Mouse (Mus musculus) Patski (cell line): ENCODE data around the gene Prkcb. TPM values are rescaled to one million over a fixed set of nuclear protein-coding genes. Genes with fewer than 3 reads are reported as not detected.

Experiments
- ATAC-seq: fragments of 100-300 bp; one replicate; pipeline ENCODE4 v1.8.0; 2021
- CTCF ChIA-PET: fragments of 350-600 bp; sonication (Branson Sonifier 250); formaldehyde crosslinking; loops from one replicate; lab custom pipeline; 2022; ENCODE audit warnings: inconsistent platforms; lab: Charles Lee
- POLR2A ChIA-PET: fragments of 350-600 bp; sonication (Branson Sonifier 250); formaldehyde crosslinking; loops from one replicate; lab custom pipeline; 2022; ENCODE audit warnings: antibody characterized with exemption, inconsistent platforms; lab: Charles Lee
- DNase-seq: peaks from one replicate; pipeline ENCODE4 v3.0.0-alpha.2; 2011; ENCODE audit warnings: low read depth, low spot score
- H3K27me3 ChIP-seq: fragments of 371-371 bp; one replicate; pipeline ENCODE4 v1.5.1; 2021
- CTCF ChIP-seq: fragments of 100-300 bp; IDR thresholded peaks from one replicate; pipeline ENCODE4 v1.5.1; 2021
- in situ Hi-C: fragments of 300-500 bp; cut with MboI; formaldehyde crosslinking; loops from 3 replicates; pipeline ENCODE4 v1.11.1; 2018; ENCODE audit warnings: low pct_unique_long_range_greater_than_20kb, mixed read lengths
- polyA plus RNA-seq: library from polyadenylated mRNA; unstranded; gene quantifications from one replicate; pipeline ENCODE4 v1.2.3, GENCODE M21; 2021

Prkcb gene
- polyA plus RNA-seq, 1 experiment from 2014 or later, result not detected

DNA sequence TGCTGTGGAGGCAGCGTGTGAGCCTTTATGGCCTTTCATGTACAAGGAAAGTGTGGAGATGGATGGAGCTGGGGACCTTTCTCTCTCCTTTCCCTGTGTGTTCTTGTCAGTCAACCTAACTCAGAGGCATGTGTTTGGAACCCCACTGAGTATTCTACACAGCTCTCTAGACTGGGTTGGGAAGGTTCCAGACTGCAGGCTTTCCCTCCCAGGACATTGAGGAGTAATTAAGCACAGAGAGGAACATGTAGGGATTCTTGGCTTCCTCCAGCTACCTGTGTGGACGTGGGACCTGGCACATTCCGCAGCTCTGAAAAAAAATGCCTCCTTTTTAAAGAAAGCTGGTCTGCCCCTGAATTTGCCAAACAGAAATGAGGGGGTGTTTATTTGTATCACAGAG is 130.0 kb downstream of the Prkcb start:
- CTCF ChIA-PET, result no interaction called here
- no peak for TF ChIP-seq CTCF
- no peak for ATAC-seq

DNA sequence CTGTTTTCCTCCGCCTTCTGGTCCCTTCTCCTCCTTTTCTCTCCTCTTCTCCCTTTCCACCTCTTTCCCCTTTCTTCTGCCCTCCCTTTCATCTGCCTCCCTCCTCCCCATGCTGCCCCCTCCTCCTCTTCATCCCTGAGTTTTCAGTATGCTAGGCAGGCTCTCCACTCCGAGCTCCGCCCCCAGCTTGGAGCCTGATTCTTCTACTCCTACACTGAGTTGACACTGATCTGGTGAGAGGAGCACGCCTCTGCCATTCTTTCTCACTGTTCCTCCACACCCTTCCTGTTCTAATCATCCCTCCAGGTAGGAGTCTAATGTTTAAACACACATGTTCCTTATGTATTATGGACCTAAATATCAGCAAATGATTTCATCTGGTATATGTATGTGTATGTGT is 135.3 kb downstream of the Prkcb start:
- ATAC-seq (no peak), DNase-seq (no peak)
- no peak for TF ChIP-seq CTCF
- ChIA-PET CTCF (no interaction called here), POLR2A (no interaction called here)
- in situ Hi-C loops, result no loop called here
- peaks cover 3% of the 10 kb centered on the region for H3K27me3 ChIP-seq

More for the DNA sequence above, 130.0 kb downstream of the Prkcb start:
- in situ Hi-C loops, result no loop called here
- POLR2A ChIA-PET, result no interaction called here
- DNase-seq, result no peak
- H3K27me3 ChIP-seq, result peaks cover 3% of the 10 kb centered on the region

DNA sequence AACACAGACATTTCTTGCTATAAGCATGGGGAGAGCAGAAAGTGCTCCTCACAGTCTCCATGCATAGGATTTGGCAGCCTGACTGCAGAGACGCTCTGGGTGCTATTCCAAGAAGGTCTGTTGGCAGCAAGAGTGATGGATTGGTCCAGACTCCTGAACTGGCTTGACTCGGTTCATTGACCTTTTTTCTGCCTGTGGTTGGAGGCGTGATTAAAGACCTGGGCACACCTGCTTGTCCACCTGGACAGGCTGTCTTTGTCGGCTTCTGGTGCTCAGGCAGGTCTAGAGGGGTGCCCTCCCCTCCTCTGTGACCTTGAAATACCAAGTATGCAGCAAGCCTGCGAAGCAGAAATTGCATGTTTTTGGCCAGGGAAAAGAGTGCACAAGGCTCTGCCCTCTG is 140.6 kb downstream of the Prkcb start:
- TF ChIP-seq CTCF, result no peak
- no peak for ATAC-seq
- ChIA-PET CTCF (no interaction called here), POLR2A (no interaction called here)
- in situ Hi-C loops, result no loop called here
- no peak for DNase-seq
- peaks cover 4% of the 10 kb centered on the region for H3K27me3 ChIP-seq

DNA sequence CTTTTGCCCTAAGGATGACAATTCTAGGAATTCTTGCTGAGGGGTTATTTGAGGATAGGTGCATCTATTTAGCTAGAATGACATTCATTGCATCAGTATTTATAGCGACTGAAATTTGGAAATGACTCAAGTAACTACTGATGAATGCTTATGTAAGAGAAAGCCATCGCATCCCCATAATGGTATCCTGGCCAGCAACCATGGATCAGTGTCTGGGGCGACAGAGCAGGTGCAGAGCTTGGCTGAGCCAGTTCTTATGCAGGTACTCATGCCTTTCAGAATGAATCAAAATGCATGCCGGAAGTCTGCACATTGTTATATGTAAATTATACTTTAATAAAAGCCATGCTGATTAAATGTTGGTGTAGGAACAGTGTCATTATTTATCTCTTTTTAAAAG is 143.8 kb downstream of the Prkcb start:
- POLR2A ChIA-PET, result no interaction called here
- in situ Hi-C loops, result no loop called here

DNA sequence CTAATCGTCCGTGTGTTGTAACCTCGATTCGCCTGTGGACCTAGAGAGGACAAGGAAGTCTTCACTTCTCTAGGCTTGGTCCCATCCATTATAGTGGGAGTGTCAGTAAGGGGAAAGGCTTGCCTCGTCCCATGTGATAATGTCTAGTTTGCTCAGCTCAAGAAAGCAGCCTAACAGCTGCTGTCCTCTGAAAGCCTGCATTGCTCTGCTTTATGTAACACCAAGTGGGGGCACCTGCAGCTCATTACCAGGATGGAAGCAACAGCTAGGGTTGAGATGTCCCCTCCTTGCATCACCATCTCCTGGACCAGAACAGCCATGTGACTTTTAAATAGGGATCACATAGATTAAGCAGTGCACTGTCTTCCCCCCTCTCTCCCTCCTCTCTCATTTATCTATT is 144.8 kb downstream of the Prkcb start:
- CTCF ChIA-PET, result no interaction called here
- in situ Hi-C loops, result no loop called here
- TF ChIP-seq CTCF, result no peak
- POLR2A ChIA-PET, result no interaction called here
- no peak for DNase-seq
- peaks cover 4% of the 10 kb centered on the region for H3K27me3 ChIP-seq
- no peak for ATAC-seq

More for the DNA sequence above, 143.8 kb downstream of the Prkcb start:
- peaks cover 4% of the 10 kb centered on the region for H3K27me3 ChIP-seq
- CTCF ChIA-PET, result no interaction called here
- TF ChIP-seq CTCF, result no peak
- no peak for DNase-seq
- no peak for ATAC-seq

DNA sequence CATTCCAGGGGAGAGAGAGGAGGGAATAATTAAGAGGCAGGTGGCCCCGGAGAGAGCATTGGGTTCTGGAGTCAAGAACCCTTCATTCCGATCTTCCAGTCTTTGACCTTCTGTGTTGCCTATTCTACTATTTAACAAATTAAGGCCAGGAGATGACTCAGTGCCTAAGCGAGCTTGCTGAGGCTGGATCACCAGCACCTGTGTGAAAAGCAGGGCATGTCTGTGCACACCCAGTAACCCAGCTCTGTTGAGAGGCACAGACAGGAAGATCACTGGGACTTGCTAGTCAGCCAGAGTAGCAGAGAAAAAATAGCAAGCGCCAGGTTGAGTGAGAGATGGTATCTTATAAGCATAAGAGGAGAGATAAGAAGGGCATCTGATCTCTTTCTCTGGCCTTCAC is 146.4 kb downstream of the Prkcb start:
- CTCF ChIA-PET, result no interaction called here
- in situ Hi-C loops, result no loop called here
- H3K27me3 ChIP-seq, result peaks cover 4% of the 10 kb centered on the region
- no peak for TF ChIP-seq CTCF
- no peak for DNase-seq
- POLR2A ChIA-PET, result no interaction called here
- ATAC-seq, result no peak

DNA sequence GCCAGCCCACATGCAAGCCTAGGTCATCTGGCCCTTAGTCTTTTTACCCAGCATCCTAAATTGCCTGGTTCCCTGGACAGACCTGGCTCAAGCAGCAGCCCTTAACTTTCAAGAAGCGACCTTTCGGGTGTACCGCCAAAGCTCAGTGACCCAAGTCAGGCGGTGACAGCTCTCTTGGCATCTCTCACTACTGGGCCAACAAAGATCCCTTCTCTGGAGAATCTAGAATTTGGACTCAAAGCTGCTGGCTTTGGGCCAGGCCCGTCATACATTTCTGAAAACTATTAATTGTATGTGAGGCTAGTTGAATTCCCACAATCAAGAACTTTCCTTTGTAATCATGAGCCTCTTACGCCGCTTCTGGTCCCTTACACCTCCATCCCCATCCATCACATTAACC is 147.0 kb downstream of the Prkcb start:
- ATAC-seq, result no peak
- in situ Hi-C loops, result no loop called here

DNA sequence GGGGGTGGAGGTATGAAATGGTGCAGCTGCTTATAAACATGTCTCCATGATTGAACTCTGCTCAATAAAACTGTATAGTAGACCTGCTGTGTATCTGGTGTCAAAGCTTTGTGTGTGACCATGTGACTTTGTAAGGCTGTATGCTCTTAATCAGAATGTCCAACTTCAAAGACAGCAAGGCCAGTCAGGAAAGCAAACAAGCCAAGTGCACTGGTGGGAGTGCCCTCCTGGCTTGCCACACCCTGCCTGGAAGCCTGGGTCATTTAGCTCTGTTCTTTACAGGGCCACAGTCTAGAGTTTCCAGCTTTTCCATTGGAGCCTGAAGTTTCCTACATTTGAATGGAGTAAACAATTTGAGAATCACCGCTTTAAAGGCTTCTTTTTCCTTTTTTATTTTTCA is 148.8 kb downstream of the Prkcb start:
- DNase-seq, result no peak
- TF ChIP-seq CTCF, result no peak
- ATAC-seq, result no peak
- ChIA-PET POLR2A (no interaction called here), CTCF (no interaction called here)
- in situ Hi-C loops, result no loop called here
- peaks cover 4% of the 10 kb centered on the region for H3K27me3 ChIP-seq

More for the DNA sequence above, 147.0 kb downstream of the Prkcb start:
- TF ChIP-seq CTCF, result no peak
- ChIA-PET POLR2A (no interaction called here), CTCF (no interaction called here)
- DNase-seq, result no peak
- H3K27me3 ChIP-seq, result peaks cover 4% of the 10 kb centered on the region

DNA sequence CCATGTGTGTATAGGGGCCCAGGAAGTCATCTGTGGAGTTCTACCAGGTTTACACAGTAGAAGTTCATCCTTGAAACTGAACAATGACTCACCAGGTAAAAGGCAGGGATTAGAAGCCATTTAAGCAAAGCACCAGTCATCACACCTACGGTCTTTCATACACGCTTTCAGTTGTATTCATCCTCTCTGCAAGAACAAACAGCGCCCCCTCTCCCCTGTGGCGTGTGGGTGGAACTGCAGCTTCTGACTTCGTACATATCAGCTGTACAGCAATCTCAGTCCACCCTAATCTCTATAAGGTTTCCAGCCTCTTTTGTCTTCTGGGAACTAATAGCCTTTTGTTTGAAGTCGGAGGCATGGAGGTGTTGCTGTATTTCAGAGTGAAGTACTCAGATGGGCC is 156.5 kb downstream of the Prkcb start:
- peaks cover 6% of the 10 kb centered on the region for H3K27me3 ChIP-seq
- ATAC-seq (no peak), DNase-seq (no peak)
- peak; percentile 62 for TF ChIP-seq CTCF
- ChIA-PET CTCF (no interaction called here), POLR2A (no interaction called here)
- in situ Hi-C loops, result no loop called here

DNA sequence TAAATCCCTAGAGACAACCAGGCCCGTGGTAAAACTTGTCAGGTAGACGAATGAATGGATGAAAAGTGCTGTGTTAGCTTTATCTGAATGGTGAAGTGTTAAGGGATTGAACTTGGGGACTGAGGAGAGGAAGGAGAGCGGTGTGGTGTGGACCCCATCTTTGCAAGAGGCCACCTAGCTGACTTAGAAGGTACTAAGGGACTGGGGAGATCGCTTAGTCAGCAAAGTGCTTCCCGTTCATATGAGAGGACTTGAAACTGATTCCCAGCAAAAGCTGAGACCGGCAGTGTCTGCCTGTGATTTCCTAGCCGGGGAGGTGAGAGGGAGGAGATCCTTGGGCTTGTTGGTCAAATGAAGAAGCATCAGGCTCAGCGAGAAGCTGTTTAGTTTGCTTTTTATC is 164.1 kb downstream of the Prkcb start:
- ATAC-seq (no peak), DNase-seq (no peak)
- ChIA-PET POLR2A (no interaction called here), CTCF (no interaction called here)
- TF ChIP-seq CTCF, result no peak
- peaks cover 10% of the 10 kb centered on the region for H3K27me3 ChIP-seq
- in situ Hi-C loops, result no loop called here

DNA sequence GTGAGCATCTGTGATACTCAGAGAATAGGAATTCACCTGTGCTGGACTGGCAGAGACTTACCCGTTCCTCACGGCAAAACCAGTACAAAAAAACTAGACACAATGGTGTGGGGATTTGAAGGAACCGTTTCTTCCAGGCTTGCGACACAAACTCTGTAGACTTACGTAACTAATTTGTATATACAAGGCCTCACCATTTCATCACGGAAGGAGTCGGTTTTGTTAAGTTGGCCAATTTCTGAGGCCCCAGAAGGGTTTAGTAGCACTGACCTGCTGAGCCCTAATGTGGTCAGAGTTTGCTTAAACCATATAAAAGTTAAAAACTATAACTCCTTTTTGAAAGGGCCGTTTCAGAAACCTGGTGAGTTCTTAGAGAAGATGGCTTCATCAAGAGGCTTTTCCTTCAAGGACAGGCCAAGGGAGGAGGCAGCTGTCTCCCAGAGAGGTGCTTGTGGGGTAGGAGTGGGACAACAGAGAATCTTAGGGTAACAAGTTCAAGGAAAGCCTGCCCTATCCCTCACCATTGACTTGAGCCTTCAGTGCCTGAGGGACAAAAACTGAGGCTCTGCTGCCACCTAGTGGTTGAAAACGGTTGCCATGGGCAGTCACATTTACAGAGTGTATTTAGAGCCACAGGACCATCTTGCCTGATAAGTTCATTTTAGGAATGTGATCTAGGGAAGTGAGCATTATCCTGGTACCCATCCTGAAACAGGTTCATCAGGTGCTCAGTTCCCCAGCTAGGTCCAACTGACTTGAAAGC is 170.8 kb downstream of the Prkcb start:
- H3K27me3 ChIP-seq, result peaks cover 10% of the 10 kb centered on the region
- in situ Hi-C loops, result no loop called here
- ATAC-seq (peak; percentile 78), DNase-seq (peak; percentile 2)
- ChIA-PET POLR2A (no interaction called here), CTCF (interaction anchor here (0.9 to 1.6 kb wide), 4 partner anchors 9 to 208 kb away, joined by 3 to 5 read pairs (median 4); no protein-coding TSS in a partner anchor)
- TF ChIP-seq CTCF, result peak; percentile 90
